Mouse (Mus musculus) urinary bladder, postnatal 14 days (tissue): Measurements from ENCODE around the gene Trim30d.
"Not testable (repeated sequence)": the region's sequence is repeated elsewhere in the genome, so short reads cannot be mapped to it uniquely, and the experiment has no call there.

Experiments
- DNase-seq: peaks from one replicate; pipeline ENCODE4 v3.0.0; 2021; ENCODE audit warnings: low spot score

Trim30d gene

DNA sequence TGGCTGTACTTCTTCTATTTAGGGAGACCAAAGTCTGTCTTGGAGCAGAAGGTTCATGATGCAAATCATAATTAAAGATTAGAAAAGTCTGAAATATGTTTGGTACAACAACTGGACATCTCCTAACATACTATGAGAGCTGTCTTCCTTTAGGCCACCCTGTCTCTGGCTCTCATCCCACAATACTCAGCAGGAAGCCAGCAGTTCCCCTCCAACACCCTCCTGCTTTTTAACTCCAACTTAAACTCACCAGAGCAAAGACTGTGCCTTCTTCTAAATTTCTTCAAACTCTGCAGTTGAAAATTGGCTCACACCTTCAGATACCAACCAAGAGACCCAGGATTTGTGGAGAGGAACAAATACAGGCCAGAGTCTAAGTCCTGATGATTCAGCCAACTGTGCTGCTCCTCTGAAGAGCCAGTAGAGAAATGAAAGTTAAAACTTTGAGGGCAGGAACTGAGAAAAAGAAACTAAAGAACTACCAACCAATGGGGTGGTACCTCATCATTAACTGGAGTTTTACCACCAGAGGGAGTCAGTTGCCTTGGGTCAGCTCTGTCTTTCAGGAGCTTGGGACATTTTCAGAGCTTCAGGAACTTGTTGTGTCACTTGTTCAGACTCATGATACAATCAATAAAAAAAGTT, at the start of gene Trim30d:
Trim30d (minus strand) TSS at position 429 of the 645 bp plus-strand sequence.
- not testable (repeated sequence) for DNase-seq

- no peak for DNase-seq
Measured at GRCm38 (mm10) chr7:104552700-104553099, 45.1 kb upstream of the Trim30d start.

DNA sequence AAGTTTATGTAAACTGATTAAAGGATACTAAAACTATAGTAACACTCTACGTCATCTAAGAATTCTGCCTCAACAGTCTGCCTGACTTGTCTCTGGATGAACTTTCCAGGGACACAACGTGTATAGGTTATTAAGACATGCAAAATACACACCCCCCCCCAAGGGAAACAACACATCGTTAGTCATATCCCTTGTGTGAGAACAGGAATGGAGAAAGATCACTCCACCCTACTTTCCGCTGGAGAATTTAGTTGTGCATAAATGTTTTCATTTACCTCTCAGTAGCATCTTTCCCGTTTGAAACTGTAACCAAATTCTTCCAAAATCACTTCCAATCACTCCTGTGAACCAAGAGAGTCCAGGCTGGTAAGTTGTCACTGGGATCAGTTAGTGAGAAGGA, 42.2 kb upstream of the Trim30d start, which contains the start of gene Olfr651:
Olfr651 (plus strand) TSS at position 301 of the 400 bp plus-strand sequence.
- no peak for DNase-seq

DNA sequence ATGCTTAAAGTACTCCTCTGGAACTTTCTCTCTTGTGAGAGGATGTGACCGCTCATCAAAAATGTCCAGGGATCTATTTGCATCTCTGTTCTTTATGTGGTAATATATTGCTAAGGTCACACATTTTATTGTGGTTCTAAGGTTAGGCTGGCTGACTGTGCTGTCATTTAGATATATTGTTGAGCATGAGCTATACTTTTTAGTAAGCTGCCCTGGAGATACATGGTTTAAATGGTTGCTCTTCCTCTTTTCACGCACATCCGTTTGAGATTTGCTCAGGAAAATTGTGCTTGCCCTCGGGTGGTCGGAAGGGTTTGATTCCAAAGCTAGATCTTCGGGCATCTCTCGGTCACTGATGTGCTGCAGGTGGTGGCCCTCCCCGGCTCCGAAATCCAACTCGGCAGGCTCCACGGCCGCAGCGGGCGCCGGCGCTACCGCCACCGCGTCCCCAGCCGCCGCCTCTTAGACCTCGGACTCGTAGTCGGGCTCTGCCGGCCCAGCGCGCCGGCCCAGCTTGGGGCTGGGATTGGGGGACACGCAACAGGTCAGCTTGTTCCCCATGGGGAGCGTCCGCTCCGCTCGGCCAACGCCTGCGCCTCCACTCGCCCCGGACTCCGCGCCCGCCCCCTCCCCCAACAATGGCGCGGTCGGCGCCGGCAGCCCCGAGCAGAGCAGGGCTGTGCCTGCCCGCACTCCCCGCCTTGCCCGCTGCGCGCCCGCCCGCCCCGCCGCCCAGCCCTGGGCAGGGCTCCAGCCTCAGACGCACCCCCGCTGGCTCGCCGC, 5.9 kb downstream of the Trim30d start:
- DNase-seq: peak; percentile 16

GRCm38 (mm10) chr7:104501186-104501585, 6.5 kb downstream of the Trim30d start:
- not testable (repeated sequence) for DNase-seq

DNA sequence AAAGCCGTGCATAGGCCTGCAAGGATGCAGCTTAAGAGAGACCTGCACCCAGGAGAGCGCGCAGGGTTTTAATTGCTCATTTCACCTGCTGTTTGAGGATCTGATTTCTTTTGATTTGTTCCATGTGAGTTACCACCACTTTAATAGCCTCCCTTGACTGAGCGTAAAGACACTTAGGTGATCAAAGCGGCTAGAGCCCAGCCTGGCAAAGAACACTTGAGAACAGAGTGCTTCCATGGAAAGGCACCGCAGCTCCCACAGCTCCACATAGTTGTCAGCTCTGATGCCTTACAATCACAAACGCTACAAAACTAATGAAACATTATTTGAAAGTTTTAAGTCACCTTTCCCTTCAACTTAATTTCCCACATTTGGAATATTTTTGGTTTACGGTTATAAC, 8.2 kb downstream of the Trim30d start:
- DNase-seq: not testable (repeated sequence)

GRCm38 (mm10) chr7:104465065-104465744, 42.4 kb downstream of the Trim30d start, which contains the start of gene Trim30a:
Trim30a (minus strand) TSS chr7:104465193.
- no peak for DNase-seq

- DNase-seq: no peak
Measured at GRCm38 (mm10) chr7:104445961-104446645, 61.5 kb downstream of the Trim30d start.
